Mouse (Mus musculus) embryonic fibroblast, embryonic 13.5 days (primary cell): Measurements from ENCODE around the gene Fam118a.

Experiments
- CTCF ChIP-seq: IDR thresholded peaks from 2 replicates; pipeline ENCODE4 v1.5.1; 2011; ENCODE audit warnings: mild to moderate bottlenecking, control low read depth, low read length, moderate library complexity, borderline replicate concordance; ENCODE audit not compliant: insufficient read depth
- POLR2A ChIP-seq: IDR thresholded peaks from 2 replicates; pipeline ENCODE4 v1.6.1; 2011; ENCODE audit warnings: low read depth, mild to moderate bottlenecking, control low read depth, low read length, moderate library complexity

DNA sequence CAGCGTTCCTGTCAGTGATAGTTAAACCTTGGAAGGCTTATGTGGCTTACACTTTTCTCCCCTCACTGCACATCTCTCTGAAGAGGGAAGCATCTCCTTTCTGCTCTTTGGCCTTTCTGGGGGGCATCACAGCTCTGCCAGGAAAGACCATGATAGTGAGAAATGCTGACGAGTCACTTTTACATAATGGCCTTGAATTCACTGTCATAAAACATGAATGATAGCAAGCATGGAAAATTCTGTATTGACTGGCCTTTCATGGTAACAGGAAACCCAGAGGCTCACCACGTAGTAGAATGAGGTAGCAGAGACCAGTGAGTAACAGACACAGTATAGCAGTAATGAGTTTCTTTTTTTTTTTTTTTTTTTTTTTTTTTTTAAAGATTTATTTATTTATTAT is 25.4 kb downstream of the Fam118a start:
- no peak for TF ChIP-seq CTCF
- TF ChIP-seq POLR2A: no peak
